Mouse (Mus musculus) spleen, embryonic (tissue): Measurements from ENCODE around the gene Kmt2e.
"Not testable (repeated sequence)": the region's sequence is repeated elsewhere in the genome, so short reads cannot be mapped to it uniquely, and the experiment has no call there.

Experiments
- CTCF ChIA-PET: fragments of 350-600 bp; sonication (Branson Sonifier 250); formaldehyde crosslinking; loops from one replicate; lab custom pipeline; 2022; lab: Charles Lee

Kmt2e gene

GRCm38 (mm10) chr5:23535692-23536091 is 101.5 kb downstream of the Kmt2e start:
- CTCF ChIA-PET = no interaction called here

- CTCF ChIA-PET = no interaction called here
Measured at GRCm38 (mm10) chr5:23551687-23552086, 117.4 kb downstream of the Kmt2e start.

- CTCF ChIA-PET = not testable (repeated sequence)
Measured at GRCm38 (mm10) chr5:23553338-23553737, 119.1 kb downstream of the Kmt2e start.
